Mouse (Mus musculus) frontal cortex, postnatal 10 days (tissue): ENCODE results near the gene Rwdd2a.
"Not testable (repeated sequence)": the region's sequence is repeated elsewhere in the genome, so short reads cannot be mapped to it uniquely, and the experiment has no call there.

ENCODE experiments used
- DNase-seq, 2 experiments: peaks; one replicate each; pipeline ENCODE4 v3.0.0; 2022; ENCODE audit warnings: low spot score in 2 of 2, mixed read lengths in 1 of 2

The Rwdd2a gene

GRCm38 (mm10) chr9:86592676-86593668 lies 21.2 kb downstream of the Rwdd2a start:
- peak; percentile 48 to 62 for DNase-seq

GRCm38 (mm10) chr9:86594357-86594767 lies 22.6 kb downstream of the Rwdd2a start:
- not testable (repeated sequence) for DNase-seq

DNA sequence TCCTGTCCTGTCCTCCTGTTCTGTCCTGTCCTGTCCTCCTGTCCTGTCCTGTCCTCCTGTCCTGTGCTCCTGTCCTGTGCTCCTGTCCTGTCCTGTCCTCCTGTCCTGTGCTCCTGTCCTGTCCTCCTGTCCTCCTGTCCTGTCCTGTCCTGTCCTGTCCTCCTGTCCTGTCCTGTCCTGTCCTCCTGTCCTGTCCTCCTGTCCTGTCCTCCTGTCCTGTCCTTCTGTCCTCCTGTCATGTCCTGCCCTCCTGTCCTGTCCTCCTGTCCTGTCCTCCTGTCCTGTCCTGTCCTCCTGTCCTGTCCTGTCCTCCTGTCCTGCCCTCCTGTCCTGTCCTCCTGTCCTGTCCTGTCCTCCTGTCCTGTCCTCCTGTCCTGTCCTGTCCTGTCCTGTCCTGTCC lies 25.2 kb downstream of the Rwdd2a start:
- not testable (repeated sequence) for DNase-seq

- DNase-seq: no peak
Measured at GRCm38 (mm10) chr9:86599723-86600303, 28.0 kb downstream of the Rwdd2a start.

DNA sequence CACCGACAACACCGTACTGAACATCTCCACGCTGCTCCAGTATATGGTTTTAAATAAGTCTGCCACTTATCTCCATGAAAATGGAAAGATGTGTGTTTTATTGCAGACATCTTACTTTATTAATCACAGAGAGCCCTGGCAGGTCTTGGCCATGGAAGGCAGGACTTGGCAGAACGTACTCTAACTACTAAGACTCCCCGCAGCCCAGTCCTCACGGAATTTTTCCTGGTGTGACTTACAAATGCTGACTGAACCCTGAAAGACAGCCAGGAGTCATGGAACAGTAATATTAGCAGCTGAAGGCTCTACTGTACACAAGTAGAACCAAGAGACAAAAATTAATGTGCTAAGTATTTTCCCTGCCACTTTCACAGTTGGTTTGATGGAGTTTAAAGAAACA lies 34.0 kb downstream of the Rwdd2a start:
- DNase-seq: no peak

- DNase-seq: no peak
Measured at GRCm38 (mm10) chr9:86612091-86612490, 40.3 kb downstream of the Rwdd2a start.

- no peak for DNase-seq
Measured at GRCm38 (mm10) chr9:86615765-86616164, 44.0 kb downstream of the Rwdd2a start.

DNA sequence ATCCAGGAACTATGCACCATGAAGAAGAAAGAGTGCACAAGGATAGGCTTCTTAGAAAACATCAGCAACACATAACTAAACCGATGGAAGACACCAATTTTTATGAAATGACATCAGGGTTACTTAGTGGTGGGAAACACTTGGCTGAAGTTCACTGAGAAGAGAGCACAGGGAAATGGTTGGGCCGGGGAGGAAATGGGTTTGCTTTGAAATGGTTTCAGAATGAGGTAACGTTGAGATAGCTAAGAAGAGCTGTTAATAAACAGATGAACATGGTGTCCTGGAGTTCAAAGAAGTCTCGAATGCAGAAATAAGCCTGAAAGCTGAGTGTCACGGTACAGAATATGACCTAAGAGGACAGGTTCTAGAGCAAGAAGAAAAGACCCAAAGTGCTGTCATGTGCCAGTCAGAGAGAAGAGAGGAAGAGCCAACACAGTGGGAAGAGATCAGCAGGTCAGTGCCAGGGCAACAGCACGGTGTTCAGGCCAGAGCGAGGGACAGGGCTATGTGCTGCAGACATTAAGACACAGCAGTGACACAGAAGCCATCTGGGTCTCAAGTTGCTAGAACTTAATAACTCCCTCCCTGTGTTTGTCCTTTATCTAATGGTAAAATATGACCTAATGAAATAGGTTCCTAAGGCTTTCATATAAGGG lies 46.2 kb downstream of the Rwdd2a start:
- no peak for DNase-seq

- DNase-seq: no peak
Measured at GRCm38 (mm10) chr9:86619341-86620139, 47.7 kb downstream of the Rwdd2a start.

DNA sequence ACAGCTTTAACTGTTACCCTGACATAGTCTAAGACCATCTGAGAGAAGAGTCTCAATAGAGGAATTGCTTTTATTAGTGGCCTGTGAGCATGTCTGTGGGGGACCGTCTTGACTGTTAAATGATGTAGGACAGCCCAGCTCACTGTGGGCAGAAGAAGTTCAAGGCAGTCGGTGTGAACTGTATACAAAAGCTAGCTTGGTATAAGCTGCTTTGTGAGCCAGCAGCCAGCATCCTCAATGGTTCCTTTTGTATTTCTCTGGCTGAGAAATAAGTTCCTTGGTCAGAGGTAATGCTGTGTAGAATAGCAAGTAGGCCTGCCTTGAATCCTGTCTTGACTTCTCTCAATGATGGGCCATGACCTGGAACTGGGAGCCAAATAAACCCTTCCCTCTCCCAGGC lies 50.3 kb downstream of the Rwdd2a start:
- no peak for DNase-seq

- no peak for DNase-seq
Measured at GRCm38 (mm10) chr9:86624039-86624438, 52.2 kb downstream of the Rwdd2a start.
